Mouse (Mus musculus): Measurements from ENCODE around the gene Acsl6.

GRCm38 (mm10) chr11:54351704-54352103 lies 48.1 kb downstream of the Acsl6 start:
- no peak for TF ChIP-seq ZC3H11A (IDR thresholded peaks at IDR 0.05; ENCODE audit: borderline replicate concordance, low read depth, low read length)
- TF ChIP-seq ZNF384 (IDR thresholded peaks at IDR 0.05; ENCODE audit: low read depth, low read length) = no peak
- no peak for TF ChIP-seq CHD2 (IDR thresholded peaks at IDR 0.05; ENCODE audit: low read depth, low read length)
- no peak for TF ChIP-seq HCFC1 (IDR thresholded peaks at IDR 0.05; ENCODE audit: borderline replicate concordance, insufficient read depth, low read length)

Measured in ES-E14 (cell line).